Mouse (Mus musculus) frontal cortex, postnatal 25 days (tissue): ENCODE results near the gene Morf4l2.
"Not testable (repeated sequence)": the region's sequence is repeated elsewhere in the genome, so short reads cannot be mapped to it uniquely, and the experiment has no call there.

Source experiments
- DNase-seq, 2 experiments: peaks; one replicate each; pipeline ENCODE4 v3.0.0; 2022; ENCODE audit warnings: low spot score in 2 of 2

Morf4l2 gene

GRCm38 (mm10) chrX:136743459-136743858, at the start of gene Morf4l2:
Morf4l2 (minus strand) TSS chrX:136743690.
- DNase-seq: no peak

GRCm38 (mm10) chrX:136789446-136789845, 46.0 kb upstream of the Morf4l2 start:
- DNase-seq: no peak

GRCm38 (mm10) chrX:136780041-136780440, 36.6 kb upstream of the Morf4l2 start, which contains the start of gene Glra4:
Glra4 (minus strand) TSS chrX:136780141.
- no peak for DNase-seq

GRCm38 (mm10) chrX:136779262-136779661, 35.8 kb upstream of the Morf4l2 start:
- no peak for DNase-seq

- no peak for DNase-seq
Measured at GRCm38 (mm10) chrX:136778046-136778445, 34.6 kb upstream of the Morf4l2 start.

- DNase-seq: no peak
Measured at GRCm38 (mm10) chrX:136773035-136773434, 29.5 kb upstream of the Morf4l2 start.

GRCm38 (mm10) chrX:136761103-136762074, 17.9 kb upstream of the Morf4l2 start:
- no peak for DNase-seq

- no peak for DNase-seq
Measured at GRCm38 (mm10) chrX:136755464-136755863, 12.0 kb upstream of the Morf4l2 start.

- DNase-seq: no peak
Measured at GRCm38 (mm10) chrX:136749329-136749728, 5.8 kb upstream of the Morf4l2 start.

- no peak for DNase-seq
Measured at GRCm38 (mm10) chrX:136744663-136745062, 1.2 kb upstream of the Morf4l2 start.

- peak in 1 of 2 experiments; percentile 21 for DNase-seq
Measured at GRCm38 (mm10) chrX:136742661-136743103, 808 bp downstream of the Morf4l2 start.

GRCm38 (mm10) chrX:136742241-136742640, 1.2 kb downstream of the Morf4l2 start:
- no peak for DNase-seq

- DNase-seq: peak; percentile 55 to 56
Measured at GRCm38 (mm10) chrX:136741651-136742201, 1.8 kb downstream of the Morf4l2 start.

GRCm38 (mm10) chrX:136740791-136741650, 2.5 kb downstream of the Morf4l2 start:
- peak; percentile 67 to 83 for DNase-seq

- DNase-seq: no peak
Measured at GRCm38 (mm10) chrX:136740087-136740790, 3.3 kb downstream of the Morf4l2 start.

GRCm38 (mm10) chrX:136732016-136732415, 11.5 kb downstream of the Morf4l2 start:
- DNase-seq: no peak

GRCm38 (mm10) chrX:136714742-136715474, 28.6 kb downstream of the Morf4l2 start:
- DNase-seq: not testable (repeated sequence)

- DNase-seq: no peak
Measured at GRCm38 (mm10) chrX:136708782-136709181, 34.7 kb downstream of the Morf4l2 start.

GRCm38 (mm10) chrX:136708168-136708681, 35.3 kb downstream of the Morf4l2 start:
- peak; percentile 6 to 16 for DNase-seq
